Mouse (Mus musculus): ENCODE measurements around the gene Etv3.

- TF ChIP-seq CTCF (IDR thresholded peaks at IDR 0.05; ENCODE audit: control insufficient read depth, insufficient read depth, low read length) (no peak), POLR2A (IDR thresholded peaks at IDR 0.05; ENCODE audit: borderline replicate concordance, control insufficient read depth, low read depth, low read length) (no peak)
Measured at GRCm38 (mm10) chr3:87528021-87528420, 2.8 kb downstream of the Etv3 start.
